Mouse (Mus musculus) midbrain, embryonic 16.5 days (tissue): ENCODE measurements around the gene Fntb. TPM values are rescaled to one million over a fixed set of nuclear protein-coding genes. Genes with fewer than 3 reads are reported as not detected.
"Not testable (repeated sequence)": the region's sequence is repeated elsewhere in the genome, so short reads cannot be mapped to it uniquely, and the experiment has no call there.

Experiments
- ATAC-seq: fragments of 200-750 bp; cut with Nextera tagmentation; 2 replicates; pipeline ENCODE4 v1.8.0; 2017; ENCODE audit warnings: moderate TSS enrichment
- H3K27ac ChIP-seq: fragments of 300-500 bp; sonication (generic); 2 replicates; pipeline ENCODE4 v1.5.1; 2014; ENCODE audit warnings: mild to moderate bottlenecking, low read length, mixed read lengths
- H3K27me3 ChIP-seq: fragments of 300-500 bp; sonication (generic); 2 replicates; pipeline ENCODE4 v1.6.1; 2014; ENCODE audit warnings: low read depth, low read length, mixed read lengths; ENCODE audit not compliant: control insufficient read depth, insufficient read depth
- H3K36me3 ChIP-seq: fragments of 300-500 bp; sonication (generic); 2 replicates; pipeline ENCODE4 v1.6.1; 2014; ENCODE audit warnings: mild to moderate bottlenecking, low read length, moderate library complexity, mixed read lengths; ENCODE audit not compliant: control insufficient read depth, insufficient read depth
- H3K4me1 ChIP-seq: fragments of 300-500 bp; sonication (generic); 2 replicates; pipeline ENCODE4 v1.6.1; 2014; ENCODE audit warnings: mild to moderate bottlenecking, low read length, mixed read lengths; ENCODE audit not compliant: control insufficient read depth, insufficient read depth
- H3K4me2 ChIP-seq: fragments of 300-500 bp; sonication (generic); 2 replicates; pipeline ENCODE4 v1.6.1; 2014; ENCODE audit warnings: mild to moderate bottlenecking, low read length, mixed read lengths
- H3K4me3 ChIP-seq: fragments of 300-500 bp; sonication (generic); 2 replicates; pipeline ENCODE4 v1.5.1; 2014; ENCODE audit warnings: low read depth, mild to moderate bottlenecking, low read length, moderate library complexity, mixed read lengths
- H3K9ac ChIP-seq: fragments of 300-500 bp; sonication (generic); 2 replicates; pipeline ENCODE4 v1.6.1; 2014; ENCODE audit warnings: low read depth, low read length, mixed read lengths
- H3K9me3 ChIP-seq: fragments of 300-500 bp; sonication (generic); replicated peaks from 2 replicates; pipeline ENCODE4 v1.6.1; 2014; ENCODE audit warnings: mild to moderate bottlenecking, low read length, mixed read lengths; ENCODE audit not compliant: control insufficient read depth, poor library complexity, severe bottlenecking
- WGBS: fragments of 180-500 bp; shearing (Covaris S2); extraction: QIAGEN DNeasy Blood & Tissue Kit; methylation state at CpG from one replicate; pipeline ENCODE4 v1.1.7; 2014; 5-methylcytosine and 5-hydroxymethylcytosine counted together
- polyA plus RNA-seq: library from polyadenylated mRNA; unstranded; fragments of >200 nt; fragmentation: Nextera tagmentation; extraction: Ambion mirVana; gene quantifications from 2 replicates; pipeline ENCODE4 v1.2.1, GENCODE M21; 2015

Fntb gene
- polyA plus RNA-seq, 1 experiment from 2014 or later: 42.9 TPM

DNA sequence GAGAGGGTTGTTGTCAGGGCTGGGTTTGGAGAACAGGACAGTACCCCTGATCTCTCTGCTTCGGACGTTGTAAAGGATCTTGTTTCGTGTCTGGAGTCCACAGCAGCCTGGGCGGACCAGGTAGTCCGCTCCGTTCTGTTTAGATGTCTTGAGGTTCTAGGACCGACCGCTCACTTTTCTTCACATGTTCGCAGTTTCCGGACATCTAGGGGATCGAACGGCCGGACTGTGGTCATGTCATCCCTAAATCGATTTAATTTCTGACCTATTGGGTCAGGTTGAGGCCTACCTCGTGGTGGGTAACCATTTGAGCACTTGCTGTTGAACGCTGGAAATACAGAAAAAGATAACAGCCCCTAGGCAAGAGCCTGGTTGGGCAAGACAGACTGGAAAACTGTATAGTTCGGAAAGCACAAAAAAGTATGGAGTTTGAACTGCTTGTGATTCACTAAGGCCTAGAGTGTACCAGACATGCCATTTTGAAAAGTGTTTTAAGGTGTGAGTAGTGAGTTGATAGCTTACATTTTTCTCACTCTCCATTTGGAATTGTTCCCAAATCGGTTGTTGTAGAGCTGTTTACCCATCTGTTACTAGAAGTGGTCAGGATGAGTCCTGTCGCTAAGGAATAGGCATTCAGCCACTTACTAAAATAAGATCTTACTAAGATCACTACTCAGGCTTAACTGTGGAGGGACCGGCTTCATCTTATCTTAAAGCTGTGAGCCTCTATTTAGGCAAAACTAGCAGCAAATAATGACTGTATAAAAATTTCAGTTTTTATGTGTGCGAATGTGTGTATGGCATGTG is 72.7 kb downstream of the Fntb start:
- H3K36me3 ChIP-seq: no peaks in the 10 kb centered on the region; the same call in 1 of the 2 replicates
- H3K4me3 ChIP-seq: peak overlapping the region; percentile 67
- no peaks in the 10 kb centered on the region for H3K27me3 ChIP-seq
- H3K4me2 ChIP-seq: peak overlapping the region; percentile 69
- H3K9me3 ChIP-seq: no peaks in the 10 kb centered on the region
- H3K27ac ChIP-seq: peak overlapping the region; percentile 86; the same call in 1 of the 2 replicates
- 15% methylated on average over 21 of the region's 21 CpGs for WGBS
- H3K4me1 ChIP-seq: peaks cover 11% of the 10 kb centered on the region
- no peak for ATAC-seq
- peak overlapping the region; percentile 74 for H3K9ac ChIP-seq

GRCm38 (mm10) chr12:76839298-76839697 is 73.9 kb downstream of the Fntb start:
- Histone ChIP-seq H3K36me3 (no peaks in the 10 kb centered on the region; the same call in 1 of the 2 replicates), H3K9me3 (no peaks in the 10 kb centered on the region), H3K27ac (no peak overlapping the region), H3K9ac (no peak overlapping the region), H3K4me2 (no peak overlapping the region), H3K4me1 (peaks cover 11% of the 10 kb centered on the region), H3K4me3 (no peak overlapping the region), H3K27me3 (no peaks in the 10 kb centered on the region)
- 97% methylated on average over 4 of the region's 4 CpGs for WGBS
- ATAC-seq: no peak

DNA sequence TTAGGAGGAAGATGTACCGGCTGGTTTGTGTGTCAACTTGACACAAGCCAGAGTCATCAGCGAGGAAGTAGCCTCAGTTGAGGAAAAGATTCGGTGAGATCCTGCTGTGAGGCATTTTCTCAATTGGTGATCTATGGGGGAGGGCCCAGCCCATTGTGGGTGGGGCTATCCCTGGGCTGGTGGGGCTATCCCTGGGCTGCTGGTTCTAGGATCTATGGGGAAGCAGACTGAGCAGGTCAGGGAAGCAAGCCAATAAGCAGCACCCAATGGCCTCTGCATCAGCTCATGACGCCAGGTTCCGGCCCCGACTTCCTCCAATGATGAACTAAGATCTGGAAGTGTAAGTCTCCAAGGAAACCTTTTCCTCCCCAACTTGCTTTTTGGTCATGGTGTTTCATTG is 74.7 kb downstream of the Fntb start:
- H3K4me2 ChIP-seq: no peak overlapping the region
- H3K9ac ChIP-seq: no peak overlapping the region
- H3K36me3 ChIP-seq: no peaks in the 10 kb centered on the region; the same call in 1 of the 2 replicates
- ATAC-seq: no peak
- no peaks in the 10 kb centered on the region for H3K9me3 ChIP-seq
- H3K4me1 ChIP-seq: peaks cover 11% of the 10 kb centered on the region
- no peaks in the 10 kb centered on the region for H3K27me3 ChIP-seq
- no peak overlapping the region for H3K4me3 ChIP-seq
- no peak overlapping the region for H3K27ac ChIP-seq
- 80% methylated on average over 6 of the region's 6 CpGs for WGBS

- H3K27me3 ChIP-seq: no peaks in the 10 kb centered on the region
- H3K4me1 ChIP-seq: no peaks in the 10 kb centered on the region
- H3K4me3 ChIP-seq: no peak overlapping the region
- no peaks in the 10 kb centered on the region; the same call in 1 of the 2 replicates for H3K36me3 ChIP-seq
- H3K4me2 ChIP-seq: no peak overlapping the region
- 89% methylated on average over 15 of the region's 15 CpGs for WGBS
- no peak overlapping the region for H3K9ac ChIP-seq
- no peaks in the 10 kb centered on the region for H3K9me3 ChIP-seq
- H3K27ac ChIP-seq: no peak overlapping the region
- ATAC-seq: no peak
These were observed 79.1 kb downstream of the Fntb start for GRCm38 (mm10) chr12:76844346-76845061.

DNA sequence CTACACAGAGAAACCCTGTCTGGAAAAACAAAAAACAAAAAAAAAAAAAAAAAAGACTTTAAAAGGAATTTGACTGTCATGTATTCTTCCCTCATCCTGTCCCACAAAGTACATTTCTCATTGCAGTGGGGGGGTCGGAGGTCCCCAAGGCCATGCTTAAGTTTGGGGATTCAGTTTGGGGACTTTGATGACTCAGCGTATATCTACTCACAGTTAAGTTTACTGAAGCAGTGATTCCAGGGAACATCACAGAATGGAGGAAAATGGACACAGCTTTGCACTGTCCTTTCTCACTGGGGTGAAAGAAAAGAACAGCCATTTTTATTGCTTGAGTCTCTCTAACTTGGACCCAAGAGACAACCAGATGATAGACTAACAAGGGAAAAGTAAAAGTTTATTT is 87.0 kb downstream of the Fntb start:
- 96% methylated on average over 2 of the region's 2 CpGs for WGBS
- Histone ChIP-seq H3K4me2 (no peak overlapping the region), H3K4me3 (no peak overlapping the region), H3K9me3 (no peaks in the 10 kb centered on the region), H3K36me3 (no peaks in the 10 kb centered on the region), H3K4me1 (no peaks in the 10 kb centered on the region), H3K9ac (no peak overlapping the region), H3K27me3 (no peaks in the 10 kb centered on the region), H3K27ac (no peak overlapping the region)
- ATAC-seq: no peak

- WGBS: 92% methylated on average over 1 of the region's 1 CpGs
- no peaks in the 10 kb centered on the region for H3K27me3 ChIP-seq
- H3K4me2 ChIP-seq: no peak overlapping the region
- H3K4me3 ChIP-seq: no peak overlapping the region
- H3K4me1 ChIP-seq: no peaks in the 10 kb centered on the region
- H3K27ac ChIP-seq: no peak overlapping the region
- H3K36me3 ChIP-seq: no peaks in the 10 kb centered on the region
- no peak for ATAC-seq
- H3K9me3 ChIP-seq: no peaks in the 10 kb centered on the region
- no peak overlapping the region for H3K9ac ChIP-seq
These were observed 88.2 kb downstream of the Fntb start for GRCm38 (mm10) chr12:76853378-76854142.

GRCm38 (mm10) chr12:76857087-76857486 is 91.7 kb downstream of the Fntb start:
- WGBS: 83% methylated on average over 10 of the region's 10 CpGs
- H3K36me3 ChIP-seq: no peaks in the 10 kb centered on the region
- no peak overlapping the region for H3K27ac ChIP-seq
- no peak overlapping the region for H3K4me3 ChIP-seq
- ATAC-seq: no peak
- no peak overlapping the region for H3K4me2 ChIP-seq
- no peaks in the 10 kb centered on the region for H3K9me3 ChIP-seq
- no peaks in the 10 kb centered on the region for H3K4me1 ChIP-seq
- no peak overlapping the region for H3K9ac ChIP-seq
- no peaks in the 10 kb centered on the region for H3K27me3 ChIP-seq

GRCm38 (mm10) chr12:76858788-76859187 is 93.4 kb downstream of the Fntb start:
- not testable (repeated sequence) for ATAC-seq, H3K27me3 ChIP-seq, H3K36me3 ChIP-seq, H3K9ac ChIP-seq, H3K4me1 ChIP-seq, H3K9me3 ChIP-seq, H3K4me3 ChIP-seq, H3K4me2 ChIP-seq, H3K27ac ChIP-seq
- WGBS: 85% methylated on average over 6 of the region's 6 CpGs
